Mouse (Mus musculus): ENCODE measurements at regions not wholly inside any gene's neighbourhood (a gene's known extent, or its start where the extent isn't known, plus 50 kb on each side); places are given as distances from the start of the nearest gene placed in this dataset.

- Histone ChIP-seq H3K4me3 (ENCODE audit: insufficient read depth, low read depth, low read length) (no peak overlapping the region), H3K27me3 (ENCODE audit: control insufficient read depth, insufficient read depth, low read length) (no peaks in the 10 kb centered on the region), H3K9ac (ENCODE audit: low read depth, low read length) (no peak overlapping the region), H3K4me1 (ENCODE audit: control insufficient read depth, insufficient read depth, low read length) (no peaks in the 10 kb centered on the region), H3K27ac (replicated peaks; ENCODE audit: insufficient read depth, low read depth, low read length) (no peak overlapping the region), H3K36me3 (ENCODE audit: control insufficient read depth, insufficient read depth, low read length) (no peaks in the 10 kb centered on the region), H3K79me2 (ENCODE audit: control insufficient read depth, insufficient read depth, low read length) (no peaks in the 10 kb centered on the region)
- TF ChIP-seq POLR2A (IDR thresholded peaks at IDR 0.05; ENCODE audit: extremely low read depth, insufficient read depth, low read length) (no peak), CTCF (IDR thresholded peaks at IDR 0.05; ENCODE audit: low read depth, low read length) (no peak)
- no peak for DNase-seq (ENCODE audit: extremely low read depth, low read depth, low spot score)
- WGBS, result 79% methylated on average over 4 of the region's 4 CpGs
Observed at GRCm38 (mm10) chr13:28693078-28693477, 260.4 kb downstream of the Sox4 start.

DNA sequence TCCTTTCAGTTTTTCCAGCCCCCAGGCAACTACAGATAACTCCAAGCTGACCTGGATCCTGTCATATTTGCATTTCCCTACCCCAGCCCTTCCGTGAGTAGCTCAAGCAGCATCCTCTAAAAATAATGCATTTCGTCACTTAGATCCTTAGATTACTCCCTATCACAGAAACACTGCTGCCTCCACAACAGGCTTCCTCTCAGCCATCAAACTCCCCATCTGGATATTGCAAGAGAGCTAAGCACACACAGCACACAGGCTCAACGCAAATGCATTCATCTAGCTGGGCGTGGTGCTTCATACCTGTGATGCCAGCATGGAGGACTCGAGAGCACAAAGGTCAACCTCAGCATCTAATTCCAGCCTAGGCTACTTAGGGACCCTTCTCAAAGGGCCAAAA, 260.9 kb downstream of the Sox4 start:
- 54% methylated on average over 5 of the region's 5 CpGs for WGBS
- Histone ChIP-seq H3K9ac (ENCODE audit: low read depth, low read length) (no peak overlapping the region), H3K36me3 (ENCODE audit: control insufficient read depth, insufficient read depth, low read length) (no peaks in the 10 kb centered on the region), H3K27me3 (ENCODE audit: control insufficient read depth, insufficient read depth, low read length) (no peaks in the 10 kb centered on the region), H3K4me3 (ENCODE audit: insufficient read depth, low read depth, low read length) (no peak overlapping the region), H3K79me2 (ENCODE audit: control insufficient read depth, insufficient read depth, low read length) (no peaks in the 10 kb centered on the region), H3K4me1 (ENCODE audit: control insufficient read depth, insufficient read depth, low read length) (no peaks in the 10 kb centered on the region), H3K27ac (replicated peaks; ENCODE audit: insufficient read depth, low read depth, low read length) (no peak overlapping the region)
- TF ChIP-seq CTCF (IDR thresholded peaks at IDR 0.05; ENCODE audit: low read depth, low read length) (no peak), POLR2A (IDR thresholded peaks at IDR 0.05; ENCODE audit: extremely low read depth, insufficient read depth, low read length) (no peak)
- no peak for DNase-seq (ENCODE audit: extremely low read depth, low read depth, low spot score)

GRCm38 (mm10) chr13:28690511-28691160, 262.9 kb downstream of the Sox4 start:
- no peaks in the 10 kb centered on the region for H3K27me3 ChIP-seq (ENCODE audit: control insufficient read depth, insufficient read depth, low read length)
- TF ChIP-seq POLR2A (IDR thresholded peaks at IDR 0.05; ENCODE audit: extremely low read depth, insufficient read depth, low read length), result no peak
- no peak for TF ChIP-seq CTCF (IDR thresholded peaks at IDR 0.05; ENCODE audit: low read depth, low read length)
- H3K79me2 ChIP-seq (ENCODE audit: control insufficient read depth, insufficient read depth, low read length), result no peaks in the 10 kb centered on the region
- WGBS, result 99% methylated on average over 5 of the region's 5 CpGs
- H3K4me1 ChIP-seq (ENCODE audit: control insufficient read depth, insufficient read depth, low read length), result no peaks in the 10 kb centered on the region
- no peak for DNase-seq (ENCODE audit: extremely low read depth, low read depth, low spot score)
- H3K36me3 ChIP-seq (ENCODE audit: control insufficient read depth, insufficient read depth, low read length), result no peaks in the 10 kb centered on the region
- H3K9ac ChIP-seq (ENCODE audit: low read depth, low read length), result no peak overlapping the region
- H3K4me3 ChIP-seq (ENCODE audit: insufficient read depth, low read depth, low read length), result no peak overlapping the region
- H3K27ac ChIP-seq (replicated peaks; ENCODE audit: insufficient read depth, low read depth, low read length), result no peak overlapping the region

DNA sequence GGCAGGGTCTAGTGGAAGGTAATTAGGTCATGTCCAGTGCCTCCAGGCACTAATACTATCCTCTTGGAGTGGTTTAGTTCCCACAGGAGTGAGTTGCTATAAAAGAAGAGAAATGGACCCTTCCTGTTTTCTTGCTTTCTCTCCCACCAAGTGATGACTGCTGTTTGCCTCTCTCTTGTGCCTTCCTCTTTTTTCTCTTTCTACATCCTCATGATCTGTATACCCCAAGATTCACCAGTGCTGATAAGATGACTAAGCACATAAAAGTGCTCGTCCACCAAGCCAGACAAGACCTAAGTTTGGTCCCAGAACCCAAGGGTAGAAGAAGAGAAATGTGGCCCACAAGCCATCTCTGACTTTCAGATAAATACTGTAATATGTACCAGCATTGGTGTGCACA, 265.7 kb downstream of the Sox4 start:
- Histone ChIP-seq H3K4me1 (ENCODE audit: control insufficient read depth, insufficient read depth, low read length) (peaks cover 4% of the 10 kb centered on the region), H3K27ac (replicated peaks; ENCODE audit: insufficient read depth, low read depth, low read length) (no peak overlapping the region), H3K79me2 (ENCODE audit: control insufficient read depth, insufficient read depth, low read length) (no peaks in the 10 kb centered on the region), H3K36me3 (ENCODE audit: control insufficient read depth, insufficient read depth, low read length) (no peaks in the 10 kb centered on the region), H3K4me3 (ENCODE audit: insufficient read depth, low read depth, low read length) (no peak overlapping the region), H3K27me3 (ENCODE audit: control insufficient read depth, insufficient read depth, low read length) (no peaks in the 10 kb centered on the region), H3K9ac (ENCODE audit: low read depth, low read length) (no peak overlapping the region)
- TF ChIP-seq POLR2A (IDR thresholded peaks at IDR 0.05; ENCODE audit: extremely low read depth, insufficient read depth, low read length) (no peak), CTCF (IDR thresholded peaks at IDR 0.05; ENCODE audit: low read depth, low read length) (no peak)
- 84% methylated on average over 1 of the region's 1 CpGs for WGBS
- no peak for DNase-seq (ENCODE audit: extremely low read depth, low read depth, low spot score)

- Histone ChIP-seq H3K27ac (replicated peaks; ENCODE audit: insufficient read depth, low read depth, low read length) (no peak overlapping the region), H3K36me3 (ENCODE audit: control insufficient read depth, insufficient read depth, low read length) (no peaks in the 10 kb centered on the region), H3K9ac (ENCODE audit: low read depth, low read length) (no peak overlapping the region), H3K79me2 (ENCODE audit: control insufficient read depth, insufficient read depth, low read length) (no peaks in the 10 kb centered on the region), H3K27me3 (ENCODE audit: control insufficient read depth, insufficient read depth, low read length) (no peaks in the 10 kb centered on the region), H3K4me3 (ENCODE audit: insufficient read depth, low read depth, low read length) (no peak overlapping the region), H3K4me1 (ENCODE audit: control insufficient read depth, insufficient read depth, low read length) (peaks cover 4% of the 10 kb centered on the region)
- WGBS, result 26% methylated on average over 3 of the region's 3 CpGs
- TF ChIP-seq CTCF (IDR thresholded peaks at IDR 0.05; ENCODE audit: low read depth, low read length), result no peak
- no peak for TF ChIP-seq POLR2A (IDR thresholded peaks at IDR 0.05; ENCODE audit: extremely low read depth, insufficient read depth, low read length)
- DNase-seq (ENCODE audit: extremely low read depth, low read depth, low spot score), result peak; percentile 94
Observed at GRCm38 (mm10) chr13:28684311-28684710, 269.2 kb downstream of the Sox4 start.

GRCm38 (mm10) chr13:28680266-28680665, 273.2 kb downstream of the Sox4 start:
- peaks cover 4% of the 10 kb centered on the region for H3K4me1 ChIP-seq (ENCODE audit: control insufficient read depth, insufficient read depth, low read length)
- TF ChIP-seq POLR2A (IDR thresholded peaks at IDR 0.05; ENCODE audit: extremely low read depth, insufficient read depth, low read length), result no peak
- TF ChIP-seq CTCF (IDR thresholded peaks at IDR 0.05; ENCODE audit: low read depth, low read length), result no peak
- H3K4me3 ChIP-seq (ENCODE audit: insufficient read depth, low read depth, low read length), result no peak overlapping the region
- H3K27me3 ChIP-seq (ENCODE audit: control insufficient read depth, insufficient read depth, low read length), result no peaks in the 10 kb centered on the region
- no peak overlapping the region for H3K27ac ChIP-seq (replicated peaks; ENCODE audit: insufficient read depth, low read depth, low read length)
- H3K79me2 ChIP-seq (ENCODE audit: control insufficient read depth, insufficient read depth, low read length), result no peaks in the 10 kb centered on the region
- 96% methylated on average over 1 of the region's 1 CpGs for WGBS
- DNase-seq (ENCODE audit: extremely low read depth, low read depth, low spot score), result no peak
- no peaks in the 10 kb centered on the region for H3K36me3 ChIP-seq (ENCODE audit: control insufficient read depth, insufficient read depth, low read length)
- no peak overlapping the region for H3K9ac ChIP-seq (ENCODE audit: low read depth, low read length)
